Mouse (Mus musculus) heart, postnatal 14 days (tissue): ENCODE data around the gene Cd300lf. TPM values are rescaled to one million over a fixed set of nuclear protein-coding genes. Genes with fewer than 3 reads are reported as not detected.

Source experiments
- DNase-seq, 2 experiments: peaks; one replicate each; pipeline ENCODE4 v3.0.0; 2021 to 2022
- intact Hi-C: fragments of 180-260 bp; cut with DNase I; formaldehyde crosslinking; loops from one replicate; pipeline ENCODE4 v1.15.1; 2025
- total RNA-seq, 2 experiments: library from RNA; stranded (reverse); gene quantifications; 2 replicates each; pipeline ENCODE4 v1.2.3; 2021

The Cd300lf gene
- total RNA-seq, 2 experiments from 2014 or later, result 0.46 to 0.69 TPM

- DNase-seq, result no peak
- intact Hi-C loops, result loop anchor here (2.0 kb wide), 1 partner anchor 109 kb away; no protein-coding TSS in a partner anchor
Observed at GRCm38 (mm10) chr11:115161578-115162204, 27.9 kb upstream of the Cd300lf start.

- DNase-seq, result peak; percentile 86 to 89
- intact Hi-C loops, result loop anchor here (1.0 kb wide), 1 partner anchor 21 kb away; no protein-coding TSS in a partner anchor
Observed at GRCm38 (mm10) chr11:115160883-115161577, 27.2 kb upstream of the Cd300lf start.

GRCm38 (mm10) chr11:115160016-115160797 is 26.4 kb upstream of the Cd300lf start:
- DNase-seq, result peak; percentile 75 to 84
- intact Hi-C loops, result loop anchor here (1.0 kb wide), 1 partner anchor 22 kb away; no protein-coding TSS in a partner anchor

GRCm38 (mm10) chr11:115157933-115158719 is 24.3 kb upstream of the Cd300lf start:
- intact Hi-C loops, result no loop called here
- no peak for DNase-seq

GRCm38 (mm10) chr11:115155053-115155634 is 21.4 kb upstream of the Cd300lf start:
- intact Hi-C loops, result no loop called here

GRCm38 (mm10) chr11:115153699-115154292 is 20.0 kb upstream of the Cd300lf start:
- intact Hi-C loops, result loop anchor here (1.0 kb wide), 1 partner anchor 70 kb away; no protein-coding TSS in a partner anchor
- peak; percentile 78 to 80 for DNase-seq

More at GRCm38 (mm10) chr11:115155053-115155634, 21.4 kb upstream of the Cd300lf start:
- DNase-seq, result no peak

GRCm38 (mm10) chr11:115153088-115153487 is 19.3 kb upstream of the Cd300lf start:
- intact Hi-C loops, result loop anchor here (1.0 kb wide), 1 partner anchor 70 kb away; no protein-coding TSS in a partner anchor
- DNase-seq, result no peak

GRCm38 (mm10) chr11:115151755-115152429 is 18.1 kb upstream of the Cd300lf start:
- intact Hi-C loops, result no loop called here

GRCm38 (mm10) chr11:115150741-115151254 is 17.0 kb upstream of the Cd300lf start:
- DNase-seq, result no peak
- intact Hi-C loops, result no loop called here

More at GRCm38 (mm10) chr11:115151755-115152429, 18.1 kb upstream of the Cd300lf start:
- peak in 1 of 2 experiments; percentile 70 for DNase-seq

GRCm38 (mm10) chr11:115147813-115148212 is 14.0 kb upstream of the Cd300lf start:
- intact Hi-C loops, result no loop called here
- DNase-seq, result no peak

GRCm38 (mm10) chr11:115141970-115142369 is 8.2 kb upstream of the Cd300lf start:
- DNase-seq, result no peak
- intact Hi-C loops, result no loop called here

GRCm38 (mm10) chr11:115138597-115139262 is 4.9 kb upstream of the Cd300lf start:
- no peak for DNase-seq
- intact Hi-C loops, result no loop called here

- intact Hi-C loops, result no loop called here
- no peak for DNase-seq
Observed at GRCm38 (mm10) chr11:115131768-115132381, 1.9 kb downstream of the Cd300lf start.

GRCm38 (mm10) chr11:115129508-115130126 is 4.2 kb downstream of the Cd300lf start:
- no peak for DNase-seq
- intact Hi-C loops, result no loop called here

GRCm38 (mm10) chr11:115128483-115128882 is 5.3 kb downstream of the Cd300lf start:
- intact Hi-C loops, result no loop called here
- DNase-seq, result no peak

- DNase-seq, result no peak
- intact Hi-C loops, result no loop called here
Observed at GRCm38 (mm10) chr11:115119409-115119808, 14.4 kb downstream of the Cd300lf start.

GRCm38 (mm10) chr11:115112196-115112595 is 21.6 kb downstream of the Cd300lf start:
- intact Hi-C loops, result no loop called here
- DNase-seq, result no peak
